18 mouse cellular contexts compared by ENCODE assay signal in genomic region chr14:7803874-7804557, GRCm38 (mm10). TPM values are rescaled to one million over a fixed set of nuclear protein-coding genes. Genes with fewer than 3 reads are reported as not detected.
DNase-seq lines count a peak whose midpoint lies in the region; ATAC-seq lines count a peak whose summit lies in the region.
"Had no signal": no experiment of that assay in that cellular context is flagged by ENCODE, and none has a peak within 500 bp of the region (broad histone marks: within the 10 kb centered on the region; RNA-seq: fewer than 3 reads in every experiment).

No protein-coding gene starts in this region.

- no peak overlapping the region for H3K27ac ChIP-seq in limb, embryonic 12.5 days
- H3K27ac ChIP-seq in limb, embryonic 10.5 days: no peak overlapping the region
- H3K27ac ChIP-seq: midbrain, embryonic 13.5 days had no signal

- peak; percentile 95 for ATAC-seq in cerebellum, adult (ENCODE audit: insufficient number of reproducible peaks, low FRiP score, low TSS enrichment)
- ATAC-seq in limb, embryonic 12.5 days (ENCODE audit: insufficient number of reproducible peaks, insufficient read depth, low FRiP score, low TSS enrichment, low read depth): peak; percentile 54; the same call in 1 of the 2 replicates
- ATAC-seq in megakaryocyte, adult 5-6 weeks (ENCODE audit: poor library complexity, severe bottlenecking): peak; percentile 98
- ATAC-seq: midbrain, embryonic 13.5 days had no signal

- 0 out of 2 replicates have a peak overlapping the region, but pooled peaks have one; percentile 2 for H3K9ac ChIP-seq in limb, embryonic 12.5 days (replicated peaks)
- H3K9ac ChIP-seq: midbrain, embryonic 13.5 days had no signal

- H3K36me3 ChIP-seq in limb, embryonic 12.5 days: no peaks in the 10 kb centered on the region
- H3K36me3 ChIP-seq in limb, embryonic 10.5 days: no peaks in the 10 kb centered on the region
- H3K36me3 ChIP-seq: midbrain, embryonic 13.5 days had no signal

- no peak overlapping the region for H3K4me2 ChIP-seq in limb, embryonic 12.5 days
- H3K4me2 ChIP-seq: midbrain, embryonic 13.5 days had no signal

- WGBS in limb, embryonic 12.5 days: 64% methylated on average over 4 of the region's 4 CpGs
- 63% methylated on average over 4 of the region's 4 CpGs for WGBS in limb, embryonic 10.5 days

- no peaks in the 10 kb centered on the region; the same call in 1 of the 2 replicates for H3K4me1 ChIP-seq in limb, embryonic 12.5 days (replicated peaks)
- H3K4me1 ChIP-seq in limb, embryonic 10.5 days: peaks cover 7% of the 10 kb centered on the region
- H3K4me1 ChIP-seq: midbrain, embryonic 13.5 days had no signal

- no peak overlapping the region for H3K4me3 ChIP-seq in limb, embryonic 12.5 days (replicated peaks)
- no peak overlapping the region for H3K4me3 ChIP-seq in limb, embryonic 10.5 days
- H3K4me3 ChIP-seq: midbrain, embryonic 13.5 days had no signal

- DNase-seq in cerebellum, postnatal 4 days (ENCODE audit: low spot score in 2 of 2): no peak
- no peak for DNase-seq in limb, embryonic 10.5 days (ENCODE audit: low spot score)
- peak; percentile 90 for DNase-seq in cerebellum, adult 9-10 months
- no peak for DNase-seq in ovary, postnatal 14 days (ENCODE audit: low spot score)
- no peak for DNase-seq in urinary bladder, postnatal 10 days (ENCODE audit: low spot score)
- DNase-seq: adrenal gland, postnatal 36 days; gastrocnemius, postnatal 25 days; kidney, postnatal 14 days; lung, postnatal 10 days had no signal

- no peaks in the 10 kb centered on the region for H3K27me3 ChIP-seq in limb, embryonic 12.5 days
- no peaks in the 10 kb centered on the region for H3K27me3 ChIP-seq in limb, embryonic 10.5 days (ENCODE audit: low read depth, poor library complexity, severe bottlenecking)
- H3K27me3 ChIP-seq: midbrain, embryonic 13.5 days had no signal

- no peaks in the 10 kb centered on the region for H3K9me3 ChIP-seq in limb, embryonic 12.5 days
- H3K9me3 ChIP-seq in limb, embryonic 10.5 days (replicated peaks): no peaks in the 10 kb centered on the region

RNA-seq across cellular contexts. Expression of gene Gm26661, which starts 12.6 kb away (rescaled TPM):
- polyA plus RNA-seq in limb, embryonic 12.5 days (2016; fragmentation: Nextera tagmentation; extraction: Ambion mirVana): not detected in 2 replicates
- not detected in 2 replicates for polyA plus RNA-seq in limb, embryonic 10.5 days (2016; fragmentation: Nextera tagmentation; extraction: Ambion mirVana)
- total RNA-seq in megakaryocyte, adult 5-6 weeks (2015): not detected in 2 replicates
- total RNA-seq in megakaryocyte, adult 5-6 weeks (2017): not detected in 2 replicates
- total RNA-seq: adrenal gland, postnatal 36 days; ES-E14; gastrocnemius, postnatal 25 days; liver, adult 2 months; neutrophil, adult 5-6 weeks had no signal
- polyA plus RNA-seq: heart, embryonic 14.5 days; liver, adult 2 months; midbrain, embryonic 13.5 days; thymus, postnatal 0 days had no signal

RNA-seq across cellular contexts. Expression of gene Flnb, which starts 13.7 kb away (rescaled TPM):
- 56.7 and 61.9 TPM in 2 replicates for polyA plus RNA-seq in limb, embryonic 12.5 days (2016; fragmentation: Nextera tagmentation; extraction: Ambion mirVana)
- 18.7 and 31.3 TPM in 2 replicates for polyA plus RNA-seq in limb, embryonic 10.5 days (2016; fragmentation: Nextera tagmentation; extraction: Ambion mirVana)
- 4.6 and 5.1 TPM in 2 replicates for total RNA-seq in megakaryocyte, adult 5-6 weeks (2015)
- 6.1 and 6.3 TPM in 2 replicates for total RNA-seq in megakaryocyte, adult 5-6 weeks (2017)
